Mouse (Mus musculus) kidney, postnatal 0 days (tissue): ENCODE measurements around the gene Slc9a3r1. TPM values are rescaled to one million over a fixed set of nuclear protein-coding genes. Genes with fewer than 3 reads are reported as not detected.

Experiments used
- ATAC-seq: fragments of 200-750 bp; cut with Nextera tagmentation; replicated peaks from 2 replicates; pipeline ENCODE4 v1.8.0; 2017; ENCODE audit warnings: low read depth, moderate number of reproducible peaks, moderate TSS enrichment, moderate library complexity; ENCODE audit not compliant: low FRiP score
- DNase-seq: peaks from one replicate; pipeline ENCODE4 v3.0.0-alpha.2; 2016; ENCODE audit warnings: low spot score
- H3K27ac ChIP-seq: fragments of 300-500 bp; sonication (generic); 2 replicates; pipeline ENCODE4 v1.5.1; 2014; ENCODE audit warnings: mild to moderate bottlenecking
- H3K27me3 ChIP-seq: fragments of 300-500 bp; sonication (generic); 2 replicates; pipeline ENCODE4 v1.6.1; 2014; ENCODE audit warnings: low read length, mixed read lengths; ENCODE audit not compliant: insufficient read depth
- H3K36me3 ChIP-seq: fragments of 300-500 bp; sonication (generic); 2 replicates; pipeline ENCODE4 v1.6.1; 2014; ENCODE audit warnings: low read length, mixed read lengths; ENCODE audit not compliant: insufficient read depth
- H3K4me1 ChIP-seq: fragments of 300-500 bp; sonication (generic); replicated peaks from 2 replicates; pipeline ENCODE4 v1.6.1; 2014; ENCODE audit warnings: antibody characterized with exemption, low read length, mixed read lengths; ENCODE audit not compliant: insufficient read depth
- H3K4me2 ChIP-seq: fragments of 300-500 bp; sonication (generic); 2 replicates; pipeline ENCODE4 v1.6.1; 2014; ENCODE audit warnings: mild to moderate bottlenecking, low read length, moderate library complexity, mixed read lengths
- H3K4me3 ChIP-seq: fragments of 300-500 bp; sonication (generic); replicated peaks from 2 replicates; pipeline ENCODE4 v1.5.1; 2014; ENCODE audit warnings: low read depth, low read length
- H3K9ac ChIP-seq: fragments of 300-500 bp; sonication (generic); 2 replicates; pipeline ENCODE4 v1.6.1; 2014; ENCODE audit warnings: low read depth, low read length
- H3K9me3 ChIP-seq: fragments of 300-500 bp; sonication (generic); replicated peaks from 2 replicates; pipeline ENCODE4 v1.6.1; 2016; ENCODE audit warnings: low read length, inconsistent platforms, mixed read lengths
- CTCF ChIP-seq: IDR thresholded peaks from 2 replicates; pipeline ENCODE4 v1.5.1; 2016; ENCODE audit warnings: antibody characterized with exemption, low read depth, mild to moderate bottlenecking, moderate library complexity
- whole genome bisulfite sequencing: fragments of 180-500 bp; shearing (Covaris S2); extraction: QIAGEN DNeasy Blood & Tissue Kit; methylation state at CpG from one replicate; pipeline ENCODE4 v1.1.7; 2014; 5-methylcytosine and 5-hydroxymethylcytosine counted together
- polyA plus RNA-seq: library from polyadenylated mRNA; unstranded; fragments of >200 nt; fragmentation: Nextera tagmentation; extraction: Ambion mirVana; gene quantifications from 2 replicates; pipeline ENCODE4 v1.2.1, GENCODE M21; 2015

Slc9a3r1 gene
- polyA plus RNA-seq, 1 experiment from 2014 or later, result 163 TPM

DNA sequence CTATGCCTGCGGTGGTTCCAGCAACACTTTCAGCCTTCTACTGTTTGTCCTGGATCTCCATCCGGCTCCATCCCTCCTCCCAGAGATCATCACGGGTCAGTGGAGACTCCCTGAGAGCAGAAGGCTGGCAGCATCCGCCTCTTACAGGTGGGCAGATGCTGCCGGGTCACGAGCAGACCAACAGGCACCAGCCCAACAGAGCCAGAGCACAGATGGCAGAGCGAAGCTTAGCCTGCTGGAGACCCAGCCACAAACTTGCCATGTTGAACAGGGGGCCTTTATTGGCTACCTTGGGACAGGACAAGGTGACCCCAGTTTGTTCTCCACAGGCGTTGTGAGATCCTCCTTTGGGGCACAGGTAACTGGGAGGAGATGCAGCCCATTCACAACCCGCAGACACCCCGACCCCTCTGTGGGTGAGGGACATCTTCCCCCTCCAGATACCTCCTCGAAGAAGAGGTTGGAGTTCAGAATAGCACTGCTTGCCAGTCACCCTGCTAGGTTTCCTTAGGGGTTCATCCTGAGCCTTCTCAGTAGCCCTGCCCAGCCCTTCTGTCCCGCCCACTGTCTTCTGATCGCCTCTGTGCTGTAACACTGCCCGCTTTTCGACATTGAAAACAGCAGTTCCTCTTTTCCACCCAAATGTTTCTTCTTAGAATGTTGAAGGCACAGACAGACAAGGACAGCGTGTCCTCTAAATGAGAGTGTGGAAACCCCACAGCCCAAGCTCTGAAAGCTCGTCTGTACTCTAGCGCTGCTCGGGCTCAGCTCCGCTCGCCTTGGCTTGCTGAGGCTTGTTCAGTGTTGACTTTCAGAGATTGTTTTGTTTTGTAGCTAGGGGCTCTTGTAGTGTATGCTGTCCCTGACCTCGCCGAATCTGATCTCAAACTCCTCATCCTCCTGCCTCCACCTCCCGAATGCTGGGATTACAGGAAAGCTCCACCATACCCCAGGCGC, 45.9 kb downstream of the Slc9a3r1 start:
- Histone ChIP-seq H3K4me1 (no peaks in the 10 kb centered on the region), H3K4me3 (no peak overlapping the region), H3K4me2 (no peak overlapping the region), H3K9ac (no peak overlapping the region), H3K36me3 (peaks cover 27% of the 10 kb centered on the region), H3K27me3 (no peaks in the 10 kb centered on the region), H3K27ac (no peak overlapping the region), H3K9me3 (no peaks in the 10 kb centered on the region)
- ATAC-seq (no peak), DNase-seq (no peak)
- no peak for TF ChIP-seq CTCF
- WGBS, result 70% methylated on average over 25 of the region's 25 CpGs

DNA sequence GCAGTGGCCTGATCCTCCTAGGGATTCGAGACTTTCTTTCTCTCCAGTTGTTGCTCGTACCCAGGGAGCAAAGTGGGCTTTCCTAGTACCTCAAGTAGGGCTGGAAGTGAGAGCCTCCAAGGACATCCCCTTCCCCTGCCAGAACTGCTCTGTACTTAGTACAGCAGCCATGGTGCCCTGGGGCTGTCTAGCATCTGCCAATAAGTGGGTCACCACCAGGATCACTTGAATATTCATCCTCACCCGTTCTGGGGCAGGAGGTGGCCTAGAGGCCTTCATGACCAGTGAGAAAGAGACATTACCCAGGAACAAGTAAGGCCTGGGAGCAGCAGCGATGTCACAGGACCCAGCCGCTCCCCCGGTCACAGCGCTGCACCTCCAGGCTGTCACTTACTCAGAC, 46.8 kb downstream of the Slc9a3r1 start:
- Histone ChIP-seq H3K9ac (no peak overlapping the region), H3K9me3 (no peaks in the 10 kb centered on the region), H3K27me3 (no peaks in the 10 kb centered on the region), H3K4me1 (no peaks in the 10 kb centered on the region), H3K27ac (no peak overlapping the region), H3K36me3 (peaks cover 23% of the 10 kb centered on the region), H3K4me2 (no peak overlapping the region), H3K4me3 (no peak overlapping the region)
- DNase-seq, result no peak
- 86% methylated on average over 7 of the region's 7 CpGs for WGBS
- no peak for ATAC-seq
- no peak for TF ChIP-seq CTCF

- no peak overlapping the region for H3K4me2 ChIP-seq
- H3K4me3 ChIP-seq, result no peak overlapping the region
- TF ChIP-seq CTCF, result no peak
- H3K9ac ChIP-seq, result no peak overlapping the region
- no peak overlapping the region for H3K27ac ChIP-seq
- H3K9me3 ChIP-seq, result no peaks in the 10 kb centered on the region
- no peaks in the 10 kb centered on the region for H3K27me3 ChIP-seq
- ATAC-seq (no peak; the same call in 1 of the 2 replicates), DNase-seq (no peak)
- H3K36me3 ChIP-seq, result peaks cover 7% of the 10 kb centered on the region; the same call in 1 of the 2 replicates
- 40% methylated on average over 13 of the region's 13 CpGs for WGBS
- no peaks in the 10 kb centered on the region for H3K4me1 ChIP-seq
Measured at GRCm38 (mm10) chr11:115212116-115212515, 49.0 kb downstream of the Slc9a3r1 start.

GRCm38 (mm10) chr11:115215123-115215522, 52.0 kb downstream of the Slc9a3r1 start:
- ATAC-seq (peak; percentile 62), DNase-seq (peak; percentile 14)
- Histone ChIP-seq H3K4me3 (no peak overlapping the region), H3K27me3 (no peaks in the 10 kb centered on the region), H3K4me1 (0 out of 2 replicates have a peak, but pooled peaks cover 4% of the 10 kb centered on the region), H3K9me3 (no peaks in the 10 kb centered on the region), H3K36me3 (no peaks in the 10 kb centered on the region), H3K4me2 (no peak overlapping the region), H3K9ac (no peak overlapping the region), H3K27ac (0 out of 2 replicates have a peak overlapping the region, but pooled peaks have one; percentile 19)
- TF ChIP-seq CTCF, result no peak
- WGBS, result 31% methylated on average over 5 of the region's 5 CpGs

DNA sequence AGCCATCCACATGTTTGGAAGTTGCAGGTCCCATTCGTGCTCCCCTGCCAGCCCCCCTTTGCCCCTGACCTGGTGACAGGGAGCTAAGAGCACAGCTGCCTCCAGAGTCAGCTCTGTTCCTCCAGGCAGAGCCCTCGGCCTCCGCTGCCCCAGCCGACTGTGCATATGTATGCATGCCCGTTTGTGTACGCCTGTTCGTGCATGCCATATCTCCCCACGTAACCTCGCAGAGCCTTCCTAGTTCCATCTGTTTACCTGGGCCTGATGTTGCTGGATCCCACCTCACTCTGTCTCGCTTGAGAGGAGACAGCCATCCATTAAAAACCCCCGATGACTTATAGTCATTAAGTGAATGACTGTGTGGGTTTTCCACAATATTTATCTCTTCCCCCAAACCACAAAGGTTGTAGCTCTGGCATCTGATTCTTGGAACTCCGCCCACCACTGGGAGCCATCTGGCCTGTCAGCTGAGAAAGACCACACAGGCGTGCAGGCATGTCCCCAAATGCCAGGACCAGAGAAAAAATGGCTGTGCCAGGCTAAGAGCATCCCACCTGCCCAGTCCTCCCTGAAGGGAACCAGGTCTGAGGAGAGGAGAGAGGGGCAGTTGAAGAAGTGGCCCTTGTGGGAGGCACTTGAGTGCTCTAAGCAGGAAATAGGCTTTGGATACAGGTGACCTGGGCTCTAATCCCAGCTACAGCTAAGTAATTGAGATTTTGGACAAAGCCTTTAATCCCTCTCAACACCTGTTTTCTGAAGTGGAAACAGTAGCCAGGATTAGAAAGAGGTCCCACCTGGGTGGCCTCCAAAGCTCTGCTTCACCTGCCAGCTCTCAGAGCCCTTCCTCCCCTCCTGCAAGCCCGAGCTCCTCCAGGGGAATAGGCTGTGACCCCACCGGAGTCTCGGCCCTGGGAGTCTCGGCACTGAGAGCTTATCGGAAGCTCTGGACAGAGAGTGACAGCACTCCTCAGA, 54.6 kb downstream of the Slc9a3r1 start:
- Histone ChIP-seq H3K4me1 (0 out of 2 replicates have a peak, but pooled peaks cover 4% of the 10 kb centered on the region), H3K27ac (no peak overlapping the region), H3K9me3 (no peaks in the 10 kb centered on the region), H3K9ac (no peak overlapping the region), H3K27me3 (no peaks in the 10 kb centered on the region), H3K36me3 (no peaks in the 10 kb centered on the region), H3K4me2 (no peak overlapping the region), H3K4me3 (no peak overlapping the region)
- no peak for TF ChIP-seq CTCF
- WGBS, result 55% methylated on average over 18 of the region's 18 CpGs
- DNase-seq (no peak), ATAC-seq (no peak)

- Histone ChIP-seq H3K27ac (no peak overlapping the region), H3K36me3 (no peaks in the 10 kb centered on the region), H3K9ac (no peak overlapping the region), H3K4me2 (no peak overlapping the region), H3K9me3 (no peaks in the 10 kb centered on the region), H3K4me3 (no peak overlapping the region), H3K4me1 (0 out of 2 replicates have a peak, but pooled peaks cover 4% of the 10 kb centered on the region), H3K27me3 (no peaks in the 10 kb centered on the region)
- TF ChIP-seq CTCF, result no peak
- ATAC-seq, result no peak
- DNase-seq, result no peak
- WGBS, result 41% methylated on average over 9 of the region's 9 CpGs
Measured at GRCm38 (mm10) chr11:115219263-115219662, 56.1 kb downstream of the Slc9a3r1 start.
